Mouse (Mus musculus) frontal cortex, postnatal 14 days (tissue): ENCODE measurements at regions not wholly inside any gene's neighbourhood (a gene's known extent, or its start where the extent isn't known, plus 50 kb on each side); places are given as distances from the start of the nearest gene placed in this dataset.
"Not testable (repeated sequence)": the region's sequence is repeated elsewhere in the genome, so short reads cannot be mapped to it uniquely, and the experiment has no call there.

Source experiments
- DNase-seq, 2 experiments: peaks; one replicate each; pipeline ENCODE4 v3.0.0; 2022; ENCODE audit warnings: low spot score in 2 of 2

DNA sequence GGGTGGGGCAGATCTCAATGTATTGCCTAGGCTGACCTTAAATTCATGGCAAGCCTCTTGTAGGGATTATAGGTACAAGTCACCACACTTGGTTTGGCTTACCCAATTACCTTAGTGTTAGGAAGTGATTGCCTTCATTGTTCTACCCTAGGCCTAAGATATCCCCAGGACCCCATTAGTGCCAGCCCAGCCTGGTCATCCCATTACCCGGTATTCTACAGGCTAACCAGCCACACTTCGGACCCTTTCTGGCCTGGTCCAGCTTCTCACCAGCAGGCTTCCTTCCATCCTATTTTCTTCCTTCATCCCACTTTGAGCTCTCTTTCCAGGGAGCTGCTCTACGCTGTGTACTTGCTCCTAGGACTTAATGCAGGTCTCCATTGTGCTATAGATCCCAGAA lies 59.5 kb downstream of the Tex35 start:
- no peak for DNase-seq

DNA sequence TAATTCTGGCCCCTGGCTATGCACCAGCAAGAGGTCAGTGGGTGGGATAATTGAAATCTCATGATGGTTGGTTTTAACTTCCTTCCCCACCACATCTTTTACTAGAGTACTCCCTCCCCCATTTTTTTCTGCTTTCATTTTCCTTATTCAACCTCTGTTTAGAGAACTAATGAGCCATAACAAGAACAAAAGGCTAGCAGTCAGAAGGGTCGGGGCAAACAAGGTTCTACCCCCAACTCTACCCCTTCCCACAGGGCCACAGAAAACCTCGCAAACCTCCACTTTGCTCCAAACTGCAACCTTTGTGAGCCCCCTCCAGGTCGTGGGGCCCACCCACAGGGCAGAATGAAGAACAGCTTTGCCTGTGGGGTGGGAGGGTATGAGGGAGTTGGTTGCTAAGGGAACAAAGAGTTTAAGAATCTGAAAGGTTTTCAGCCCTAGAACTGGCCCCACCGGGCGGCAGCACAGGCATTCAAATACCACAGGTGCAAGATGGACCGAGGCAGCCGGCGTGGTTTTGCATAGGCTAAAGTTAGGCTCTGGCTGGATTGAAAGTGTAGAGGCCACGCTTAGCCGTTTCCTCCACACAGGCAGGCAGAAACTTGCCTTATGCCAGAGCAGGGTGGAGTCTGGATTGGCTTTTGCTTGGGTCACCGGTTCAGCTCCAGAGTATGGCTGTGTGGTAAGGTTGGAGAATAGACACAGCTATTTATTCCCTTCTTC lies 60.1 kb downstream of the Tex35 start:
- DNase-seq = no peak

DNA sequence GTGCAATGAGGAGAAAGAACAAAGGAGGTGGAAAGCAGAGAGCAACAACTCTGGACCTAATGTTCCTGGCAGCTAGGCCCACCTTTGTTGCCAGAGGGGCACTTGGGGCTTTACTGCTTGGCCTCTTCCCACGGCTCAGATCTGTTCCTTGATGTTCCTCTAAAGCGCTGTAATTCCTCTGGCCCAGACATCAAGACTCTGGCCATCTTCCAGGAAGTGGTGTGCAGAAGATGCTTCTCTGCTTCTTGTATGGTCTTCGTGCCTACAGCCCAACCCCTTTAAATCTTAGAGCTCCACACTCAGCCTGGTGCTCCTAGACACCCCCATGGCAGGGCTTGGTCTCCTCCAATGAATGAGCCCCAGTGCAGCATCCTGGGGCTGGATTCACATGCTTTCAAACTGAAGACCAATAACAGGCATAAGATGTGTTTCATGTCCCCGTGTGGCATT lies 60.7 kb downstream of the Tex35 start:
- peak in 1 of 2 experiments; percentile 36 for DNase-seq

GRCm38 (mm10) chr1:157046760-157047182 lies 61.7 kb downstream of the Tex35 start:
- no peak for DNase-seq

- no peak for DNase-seq
Observed at GRCm38 (mm10) chr1:157039836-157040196, 68.7 kb downstream of the Tex35 start.

DNA sequence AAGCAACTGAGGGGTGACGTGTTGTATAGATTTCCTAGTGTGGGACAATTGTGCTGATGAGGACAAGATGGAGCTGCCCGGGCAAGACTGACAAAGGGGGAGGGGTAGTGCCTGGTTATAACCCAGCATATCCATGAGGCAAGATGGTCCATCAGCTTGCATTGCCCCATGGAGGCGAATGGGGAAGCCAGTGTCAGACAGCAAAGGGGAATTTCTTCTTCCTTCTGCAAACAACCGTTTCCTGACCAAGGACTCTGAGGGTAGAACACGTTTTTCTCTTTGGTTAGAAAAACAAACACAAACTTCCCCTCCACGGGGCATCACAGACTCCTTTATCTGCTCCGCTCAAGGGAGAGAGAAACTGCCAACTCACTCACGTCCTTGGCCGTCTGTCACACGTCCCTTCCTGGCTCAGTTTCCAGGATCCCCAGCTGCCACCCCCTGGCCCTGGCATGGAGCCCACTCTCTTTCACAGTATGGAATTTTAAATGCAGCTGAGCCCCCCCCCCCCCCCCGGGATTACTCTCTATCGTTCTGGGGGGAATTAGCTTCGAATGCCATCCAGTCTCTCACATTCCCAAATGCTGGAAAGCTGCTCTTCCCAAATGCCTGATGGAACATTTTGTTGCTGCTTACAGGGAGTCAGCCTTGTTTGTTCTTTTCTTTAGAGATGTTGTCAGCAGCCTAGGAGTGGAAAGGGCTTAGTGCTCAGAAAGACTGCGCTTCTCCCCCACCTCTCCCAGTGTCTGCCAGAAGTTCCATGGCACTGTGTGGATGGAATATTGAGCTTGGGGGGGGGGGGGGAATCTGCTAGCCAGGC lies 69.3 kb downstream of the Tex35 start:
- DNase-seq = peak; percentile 51 to 60

GRCm38 (mm10) chr1:157038111-157039008 lies 70.1 kb downstream of the Tex35 start:
- no peak for DNase-seq

- DNase-seq = no peak
Observed at GRCm38 (mm10) chr1:157037246-157037991, 71.1 kb downstream of the Tex35 start.

DNA sequence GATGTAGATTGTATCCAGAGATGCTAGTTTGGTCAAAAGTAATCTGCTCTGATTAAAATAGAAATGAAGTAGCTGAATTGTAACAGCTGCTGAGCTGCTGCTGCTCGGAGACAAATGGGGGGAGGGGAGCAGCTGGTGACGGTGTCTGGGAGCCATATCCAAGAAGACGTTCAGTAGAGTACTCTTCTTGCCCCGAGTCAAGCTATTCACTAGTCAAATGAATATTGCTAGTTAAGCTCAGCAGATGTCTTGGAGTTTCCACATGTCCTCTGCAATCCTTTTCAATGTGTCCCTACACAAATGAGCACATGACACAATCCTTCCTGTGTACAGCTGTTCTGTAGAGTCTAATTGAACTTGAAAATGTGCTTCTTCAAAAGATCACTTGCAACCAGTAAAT lies 71.7 kb downstream of the Tex35 start:
- DNase-seq = no peak

DNA sequence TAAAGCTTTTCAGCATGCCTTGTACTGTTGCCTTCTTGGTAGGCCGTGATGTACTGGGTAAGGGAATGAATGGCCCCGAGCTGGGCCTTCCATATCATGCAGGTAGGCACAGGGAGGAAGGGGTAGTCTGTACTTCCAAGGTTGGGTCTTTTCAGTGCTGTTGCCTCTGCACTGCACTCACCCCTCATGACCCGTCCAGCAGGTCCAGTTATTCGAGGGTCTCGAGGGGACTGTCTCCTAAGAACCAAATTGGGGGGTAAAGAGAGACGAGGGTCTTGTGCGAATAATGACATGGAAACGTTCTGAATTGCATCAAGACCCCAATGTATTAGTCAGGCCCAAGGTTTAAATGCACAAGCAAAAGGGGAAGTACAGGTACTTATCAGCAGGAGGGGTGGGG lies 73.3 kb downstream of the Tex35 start:
- DNase-seq = not testable (repeated sequence)

- no peak for DNase-seq
Observed at GRCm38 (mm10) chr1:157028682-157029081, 79.8 kb downstream of the Tex35 start.

GRCm38 (mm10) chr1:157027681-157028080 lies 80.8 kb downstream of the Tex35 start:
- DNase-seq = no peak

DNA sequence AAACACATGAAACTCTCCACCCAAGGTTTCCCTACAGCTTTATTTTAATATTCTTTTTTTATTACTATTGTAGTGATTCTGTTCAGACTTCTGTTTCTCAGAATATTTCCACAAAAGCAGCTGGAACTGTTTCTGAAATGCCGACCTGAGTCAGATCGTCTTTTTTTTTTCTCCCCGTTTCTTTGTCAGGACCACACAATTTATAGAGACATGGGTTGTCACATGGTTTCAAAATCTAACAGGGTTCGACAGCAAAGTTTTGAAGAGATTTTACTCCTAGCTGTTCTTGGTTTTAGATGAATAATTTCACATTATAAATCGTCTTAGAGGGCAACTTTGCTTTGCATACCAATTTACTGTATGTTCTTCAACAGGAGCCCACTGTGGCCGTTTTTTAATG lies 84.0 kb upstream of the Ralgps2 start:
- DNase-seq = no peak

- DNase-seq = no peak
Observed at GRCm38 (mm10) chr1:157022456-157023435, 83.3 kb upstream of the Ralgps2 start.

DNA sequence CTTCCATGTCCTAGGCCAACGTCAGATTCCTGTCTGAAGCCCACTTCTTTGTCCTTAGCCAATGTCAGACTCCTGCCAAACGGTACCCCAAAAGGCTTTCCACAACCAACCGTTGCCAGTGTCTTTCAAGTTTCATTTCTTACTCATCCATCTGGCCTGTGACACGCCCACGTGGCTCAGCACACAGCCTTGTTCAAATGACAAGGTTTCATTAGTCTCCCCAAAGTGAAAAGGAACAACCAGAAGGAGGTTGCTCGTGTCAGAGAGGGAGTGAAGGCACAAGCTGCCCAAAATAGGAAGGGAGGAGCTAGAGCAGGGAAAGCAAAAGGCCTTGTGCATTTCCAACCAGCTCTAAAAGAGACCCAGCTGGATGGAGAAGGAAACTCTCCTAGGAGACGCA lies 80.5 kb upstream of the Ralgps2 start:
- DNase-seq = no peak

- DNase-seq = no peak
Observed at GRCm38 (mm10) chr1:157018726-157019125, 79.3 kb upstream of the Ralgps2 start.

DNA sequence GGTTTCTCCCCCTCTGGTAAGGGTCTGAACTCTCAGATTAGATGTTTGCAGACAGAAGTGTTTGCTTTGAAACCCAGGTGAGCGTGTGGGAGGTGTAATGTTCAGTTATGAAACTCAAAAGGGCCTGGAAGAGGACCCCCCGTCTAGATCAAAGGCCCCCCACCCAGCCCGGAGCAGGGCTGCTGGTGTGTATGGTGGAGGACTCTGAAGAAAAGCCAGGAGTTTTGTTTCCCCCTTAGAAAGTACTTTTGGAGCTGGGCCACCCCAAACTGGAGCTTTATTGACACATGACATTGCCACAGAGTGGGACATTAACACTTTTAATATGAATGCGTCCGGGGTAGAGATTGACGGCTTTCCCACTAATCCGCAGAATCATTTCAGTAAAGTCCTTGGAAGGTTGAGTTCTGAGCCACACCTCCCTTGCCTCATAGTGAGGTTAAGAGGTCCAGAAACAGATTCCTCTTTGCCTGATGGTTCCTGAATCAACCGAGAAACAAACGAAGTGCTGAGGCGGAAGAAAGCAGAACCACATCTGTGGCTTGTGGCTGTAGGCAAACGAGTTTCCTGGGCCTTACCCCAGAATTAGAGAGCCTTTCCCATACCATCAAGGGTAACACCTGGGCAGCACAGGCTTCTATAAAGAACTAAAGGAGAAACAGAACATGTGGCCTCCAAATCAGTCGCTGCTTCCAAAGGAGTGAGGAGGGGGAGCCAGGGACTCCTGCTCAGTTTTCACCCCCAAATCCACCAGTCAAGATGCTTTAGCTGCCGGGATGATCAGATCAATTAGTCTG lies 78.0 kb upstream of the Ralgps2 start:
- DNase-seq = no peak

GRCm38 (mm10) chr1:157016625-157017024 lies 77.2 kb upstream of the Ralgps2 start:
- no peak for DNase-seq
